Mouse (Mus musculus) midbrain, embryonic 11.5 days (tissue): ENCODE measurements at regions not wholly inside any gene's neighbourhood (a gene's known extent, or its start where the extent isn't known, plus 50 kb on each side); places are given as distances from the start of the nearest gene placed in this dataset.

Source experiments
- ATAC-seq: fragments of 200-750 bp; cut with Nextera tagmentation; 2 replicates; pipeline ENCODE4 v1.8.0; 2017; ENCODE audit warnings: moderate TSS enrichment, moderate library complexity; ENCODE audit not compliant: low FRiP score
- DNase-seq: peaks from one replicate; pipeline ENCODE4 v3.0.0; 2015; ENCODE audit warnings: low spot score; ENCODE audit errors: missing footprints
- H3K27ac ChIP-seq: fragments of 300-500 bp; sonication (generic); 2 replicates; pipeline ENCODE4 v1.5.1; 2014; ENCODE audit warnings: low read depth, low read length
- H3K27me3 ChIP-seq: fragments of 300-500 bp; sonication (generic); 2 replicates; pipeline ENCODE4 v1.6.1; 2014; ENCODE audit warnings: mild to moderate bottlenecking, low read length, moderate library complexity, mixed read lengths; ENCODE audit not compliant: control insufficient read depth, insufficient read depth
- H3K36me3 ChIP-seq: fragments of 300-500 bp; sonication (generic); 2 replicates; pipeline ENCODE4 v1.6.1; 2014; ENCODE audit warnings: mild to moderate bottlenecking, low read length, moderate library complexity, mixed read lengths; ENCODE audit not compliant: control insufficient read depth, insufficient read depth
- H3K4me1 ChIP-seq: fragments of 300-500 bp; sonication (generic); 2 replicates; pipeline ENCODE4 v1.6.1; 2014; ENCODE audit warnings: low read length; ENCODE audit not compliant: control insufficient read depth, insufficient read depth
- H3K4me2 ChIP-seq: fragments of 300-500 bp; sonication (generic); 2 replicates; pipeline ENCODE4 v1.6.1; 2014; ENCODE audit warnings: mild to moderate bottlenecking, moderate library complexity
- H3K4me3 ChIP-seq: fragments of 300-500 bp; sonication (generic); 2 replicates; pipeline ENCODE4 v1.5.1; 2014; ENCODE audit warnings: low read depth, low read length
- H3K9ac ChIP-seq: fragments of 300-500 bp; sonication (generic); 2 replicates; pipeline ENCODE4 v1.6.1; 2014; ENCODE audit warnings: low read length
- H3K9me3 ChIP-seq: fragments of 300-500 bp; sonication (generic); 2 replicates; pipeline ENCODE4 v1.6.1; 2016; ENCODE audit warnings: low read length; ENCODE audit not compliant: control insufficient read depth
- WGBS: fragments of 180-500 bp; shearing (Covaris S2); extraction: QIAGEN DNeasy Blood & Tissue Kit; methylation state at CpG from one replicate; pipeline ENCODE4 v1.1.7; 2014; 5-methylcytosine and 5-hydroxymethylcytosine counted together

- no peak for ATAC-seq
- H3K27ac ChIP-seq = no peak overlapping the region
- WGBS = 87% methylated on average over 5 of the region's 5 CpGs
- H3K4me3 ChIP-seq = no peak overlapping the region
- H3K9me3 ChIP-seq = no peaks in the 10 kb centered on the region
- no peak overlapping the region for H3K9ac ChIP-seq
- H3K4me2 ChIP-seq = no peak overlapping the region
- H3K4me1 ChIP-seq = no peaks in the 10 kb centered on the region
- H3K27me3 ChIP-seq = no peaks in the 10 kb centered on the region
- no peak for DNase-seq
- no peaks in the 10 kb centered on the region for H3K36me3 ChIP-seq
These were observed 104.8 kb upstream of the 1700066M21Rik start for GRCm38 (mm10) chr1:57272593-57272992.

GRCm38 (mm10) chr1:57281549-57281948 is 95.9 kb upstream of the 1700066M21Rik start:
- H3K4me1 ChIP-seq = no peaks in the 10 kb centered on the region
- H3K9me3 ChIP-seq = no peaks in the 10 kb centered on the region
- H3K4me2 ChIP-seq = no peak overlapping the region
- 88% methylated on average over 3 of the region's 3 CpGs for WGBS
- no peak overlapping the region for H3K9ac ChIP-seq
- no peaks in the 10 kb centered on the region for H3K36me3 ChIP-seq
- H3K27me3 ChIP-seq = no peaks in the 10 kb centered on the region
- no peak for DNase-seq
- H3K27ac ChIP-seq = no peak overlapping the region
- ATAC-seq = no peak
- no peak overlapping the region for H3K4me3 ChIP-seq

GRCm38 (mm10) chr1:57296186-57296585 is 81.2 kb upstream of the 1700066M21Rik start:
- Histone ChIP-seq H3K9ac (no peak overlapping the region), H3K4me3 (no peak overlapping the region), H3K9me3 (no peaks in the 10 kb centered on the region), H3K4me1 (no peaks in the 10 kb centered on the region), H3K27ac (no peak overlapping the region), H3K36me3 (no peaks in the 10 kb centered on the region), H3K4me2 (no peak overlapping the region), H3K27me3 (no peaks in the 10 kb centered on the region)
- DNase-seq (no peak), ATAC-seq (no peak)
- whole genome bisulfite sequencing = 90% methylated on average over 1 of the region's 1 CpGs

- 84% methylated on average over 5 of the region's 5 CpGs for WGBS
- DNase-seq (no peak), ATAC-seq (no peak)
- H3K9ac ChIP-seq = no peak overlapping the region
- H3K4me3 ChIP-seq = no peak overlapping the region
- H3K4me2 ChIP-seq = no peak overlapping the region
- no peaks in the 10 kb centered on the region for H3K36me3 ChIP-seq
- H3K27me3 ChIP-seq = no peaks in the 10 kb centered on the region
- H3K27ac ChIP-seq = no peak overlapping the region
- no peaks in the 10 kb centered on the region for H3K9me3 ChIP-seq
- H3K4me1 ChIP-seq = no peaks in the 10 kb centered on the region
These were observed 78.9 kb upstream of the 1700066M21Rik start for GRCm38 (mm10) chr1:57298557-57298956.

DNA sequence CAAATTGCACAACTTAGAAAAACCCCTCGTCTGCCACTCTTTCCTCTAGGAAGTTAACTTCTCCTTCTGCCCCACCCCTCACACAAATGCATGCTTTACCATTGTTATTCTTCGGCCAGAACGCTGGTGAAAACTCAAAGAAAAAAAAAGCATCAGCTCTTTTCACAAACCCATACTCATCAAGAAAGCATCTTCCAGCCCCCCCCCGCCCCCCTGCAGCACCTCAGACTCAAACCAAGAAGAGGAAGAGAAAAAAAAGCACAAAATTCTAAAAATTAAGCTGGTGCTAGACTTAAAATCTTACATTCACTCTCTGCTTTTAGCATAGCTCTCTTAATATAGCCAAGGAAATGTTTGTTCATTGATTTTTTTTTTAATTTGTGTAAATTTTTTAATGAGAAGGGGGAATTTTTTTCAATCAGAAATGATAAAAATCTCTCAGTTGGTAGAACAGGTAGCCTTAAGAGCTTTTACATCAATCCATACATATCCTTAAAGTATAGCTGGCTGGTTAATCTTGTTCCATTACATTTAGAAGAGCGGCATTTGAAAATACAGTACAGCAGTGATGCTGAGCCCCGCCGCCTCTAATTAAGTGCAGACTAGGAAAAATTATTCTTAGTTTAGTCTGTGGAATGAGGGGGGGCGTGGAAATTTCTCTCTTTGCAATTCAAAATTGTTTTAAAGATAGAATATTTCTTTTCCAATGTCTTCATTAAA is 76.0 kb upstream of the 1700066M21Rik start:
- Histone ChIP-seq H3K9me3 (no peaks in the 10 kb centered on the region), H3K9ac (no peak overlapping the region), H3K27ac (no peak overlapping the region), H3K27me3 (no peaks in the 10 kb centered on the region), H3K36me3 (no peaks in the 10 kb centered on the region), H3K4me2 (no peak overlapping the region), H3K4me1 (no peaks in the 10 kb centered on the region), H3K4me3 (no peak overlapping the region)
- ATAC-seq (no peak), DNase-seq (no peak)
- 71% methylated on average over 8 of the region's 8 CpGs for WGBS

DNA sequence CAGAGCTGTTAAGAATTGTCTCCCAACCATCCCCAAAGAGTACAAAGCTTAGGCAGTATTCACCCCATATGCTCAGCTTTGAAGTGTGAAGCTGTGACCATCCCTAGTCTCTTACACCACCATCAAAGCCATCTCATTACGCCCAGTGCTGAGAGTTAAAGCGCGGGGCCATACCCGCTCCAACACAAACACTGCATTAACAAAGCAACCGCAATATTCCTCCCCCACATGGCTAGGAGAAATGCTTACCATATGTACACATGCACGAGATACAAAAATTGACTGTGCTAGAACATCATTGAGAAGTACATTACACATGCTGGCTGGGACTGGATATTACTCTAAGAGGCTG is 75.5 kb upstream of the 1700066M21Rik start:
- ATAC-seq = no peak
- WGBS = 83% methylated on average over 6 of the region's 6 CpGs
- DNase-seq = no peak

GRCm38 (mm10) chr1:57304757-57305156 is 72.7 kb upstream of the 1700066M21Rik start:
- no peak overlapping the region for H3K4me2 ChIP-seq
- no peaks in the 10 kb centered on the region for H3K4me1 ChIP-seq
- no peaks in the 10 kb centered on the region for H3K36me3 ChIP-seq
- no peak for DNase-seq
- no peaks in the 10 kb centered on the region for H3K27me3 ChIP-seq
- no peak overlapping the region for H3K4me3 ChIP-seq
- H3K9ac ChIP-seq = no peak overlapping the region
- H3K27ac ChIP-seq = no peak overlapping the region
- WGBS = 87% methylated on average over 2 of the region's 2 CpGs
- ATAC-seq = no peak
- no peaks in the 10 kb centered on the region for H3K9me3 ChIP-seq

More for the DNA sequence above, 75.5 kb upstream of the 1700066M21Rik start:
- Histone ChIP-seq H3K9ac (no peak overlapping the region), H3K4me3 (no peak overlapping the region), H3K9me3 (no peaks in the 10 kb centered on the region), H3K4me2 (no peak overlapping the region), H3K27ac (no peak overlapping the region), H3K4me1 (no peaks in the 10 kb centered on the region), H3K36me3 (no peaks in the 10 kb centered on the region), H3K27me3 (no peaks in the 10 kb centered on the region)

DNA sequence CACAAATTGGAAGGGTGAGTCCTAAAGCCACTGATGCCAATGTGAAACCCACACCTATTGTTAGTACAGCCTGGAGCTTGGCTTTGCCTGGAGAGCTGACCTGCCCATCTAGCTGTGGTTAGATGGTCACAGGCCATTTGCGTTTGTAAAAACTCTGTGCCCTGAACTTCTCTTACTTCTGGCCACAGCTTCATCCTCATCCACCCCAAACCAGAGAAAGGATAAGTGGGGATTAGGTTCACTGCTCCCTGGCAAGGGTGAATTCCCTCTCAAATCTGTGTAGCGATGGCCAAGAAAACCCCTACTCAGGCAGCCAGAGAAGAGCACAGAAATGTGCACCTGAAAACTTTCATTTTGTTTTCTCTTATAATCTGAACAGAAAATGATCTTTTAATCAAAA is 54.9 kb upstream of the 1700066M21Rik start:
- Histone ChIP-seq H3K36me3 (no peaks in the 10 kb centered on the region), H3K4me1 (no peaks in the 10 kb centered on the region), H3K4me2 (no peak overlapping the region), H3K9me3 (peaks cover 5% of the 10 kb centered on the region; the same call in 1 of the 2 replicates), H3K9ac (no peak overlapping the region), H3K27me3 (no peaks in the 10 kb centered on the region), H3K27ac (no peak overlapping the region), H3K4me3 (no peak overlapping the region)
- ATAC-seq (no peak), DNase-seq (peak; percentile 53)
- 80% methylated on average over 2 of the region's 2 CpGs for WGBS

- no peak overlapping the region for H3K27ac ChIP-seq
These were observed 54.3 kb upstream of the 1700066M21Rik start for GRCm38 (mm10) chr1:57323118-57323517.

More at GRCm38 (mm10) chr1:57323118-57323517, 54.3 kb upstream of the 1700066M21Rik start:
- H3K9me3 ChIP-seq = peaks cover 3% of the 10 kb centered on the region; the same call in 1 of the 2 replicates
- H3K27me3 ChIP-seq = no peaks in the 10 kb centered on the region
- WGBS = 79% methylated on average over 2 of the region's 2 CpGs
- no peaks in the 10 kb centered on the region for H3K4me1 ChIP-seq
- ATAC-seq (no peak), DNase-seq (peak; percentile 62)
- no peak overlapping the region for H3K9ac ChIP-seq
- H3K4me3 ChIP-seq = no peak overlapping the region
- no peak overlapping the region for H3K4me2 ChIP-seq
- H3K36me3 ChIP-seq = no peaks in the 10 kb centered on the region
